Mouse (Mus musculus): ENCODE measurements around the gene Gm26938. TPM values are rescaled to one million over a fixed set of nuclear protein-coding genes. Genes with fewer than 3 reads are reported as not detected.
A peak's percentile ranks its signal among the peaks of the same experiment; 100 is the strongest.

Gene Gm26938
- polyA plus RNA-seq, 1 experiment from 2014 or later = not detected

DNA sequence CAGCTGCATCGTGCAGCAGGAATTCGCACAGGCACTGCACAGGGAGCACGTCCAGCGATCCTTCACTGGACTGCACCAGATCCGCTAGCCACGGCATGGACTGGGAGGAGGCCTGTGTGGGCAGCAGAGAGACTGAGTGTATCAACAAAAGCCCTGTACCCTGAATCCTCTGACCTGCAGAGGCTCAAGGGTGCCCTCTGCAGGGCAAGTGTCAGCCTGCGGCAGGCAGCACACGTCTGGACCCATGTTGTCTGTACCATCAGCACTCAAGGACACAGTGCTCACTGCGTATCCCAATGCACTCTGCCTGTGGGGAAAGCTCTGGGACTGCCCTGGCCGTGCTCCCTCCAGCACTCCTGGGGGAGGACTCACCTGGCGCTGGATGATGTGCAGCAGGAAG lies 61.9 kb downstream of the Gm26938 start:
- Histone ChIP-seq H3K4me1 (ENCODE audit: control insufficient read depth, insufficient read depth, low read length) (no peaks in the 10 kb centered on the region), H3K27me3 (ENCODE audit: control insufficient read depth, insufficient read depth, low read length) (no peaks in the 10 kb centered on the region), H3K27ac (ENCODE audit: low read depth, low read length) (no peak overlapping the region), H3K36me3 (ENCODE audit: control insufficient read depth, insufficient read depth, low read length) (peaks cover 34% of the 10 kb centered on the region), H3K4me3 (ENCODE audit: low read depth, low read length) (no peak overlapping the region), H3K9me3 (ENCODE audit: control insufficient read depth, low read length) (no peaks in the 10 kb centered on the region), H3K4me2 (no peak overlapping the region), H3K9ac (ENCODE audit: low read length) (no peak overlapping the region)
- DNase-seq (ENCODE audit: low spot score, missing footprints) = peak; percentile 91
- ATAC-seq (ENCODE audit: low FRiP score) = peak; percentile 36; the same call in 1 of the 2 replicates
- 70% methylated on average over 11 of the region's 11 CpGs for WGBS

DNA sequence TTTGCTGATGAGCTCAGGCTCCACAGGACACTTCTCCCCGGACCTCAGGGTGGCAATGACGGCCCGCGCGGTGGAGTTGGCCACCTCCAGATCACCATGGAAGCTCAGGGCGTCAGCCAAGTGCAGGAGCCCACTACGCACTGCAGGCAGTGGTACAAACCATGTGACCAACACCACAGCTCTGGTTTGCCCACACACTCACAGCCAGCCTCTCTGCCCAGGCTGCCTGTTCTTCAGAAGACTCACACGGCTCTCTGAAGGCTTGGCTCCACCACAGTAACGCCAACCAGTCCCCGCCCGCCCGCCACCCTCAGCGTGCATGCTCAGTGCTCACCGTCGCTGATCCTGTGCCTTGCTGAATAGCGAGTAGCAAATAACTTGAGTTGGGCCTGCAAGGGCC lies 68.1 kb downstream of the Gm26938 start:
- 88% methylated on average over 15 of the region's 16 CpGs for WGBS
- peaks cover 24% of the 10 kb centered on the region for H3K36me3 ChIP-seq (ENCODE audit: control insufficient read depth, insufficient read depth, low read length)

More for the DNA sequence above, 68.1 kb downstream of the Gm26938 start:
- H3K9ac ChIP-seq (ENCODE audit: low read length) = no peak overlapping the region
- DNase-seq (ENCODE audit: low spot score, missing footprints) (no peak), ATAC-seq (ENCODE audit: low FRiP score) (no peak)
- no peak overlapping the region for H3K27ac ChIP-seq (ENCODE audit: low read depth, low read length)
- no peaks in the 10 kb centered on the region for H3K9me3 ChIP-seq (ENCODE audit: control insufficient read depth, low read length)
- H3K4me2 ChIP-seq = no peak overlapping the region
- H3K4me1 ChIP-seq (ENCODE audit: control insufficient read depth, insufficient read depth, low read length) = no peaks in the 10 kb centered on the region
- H3K4me3 ChIP-seq (ENCODE audit: low read depth, low read length) = no peak overlapping the region
- H3K27me3 ChIP-seq (ENCODE audit: control insufficient read depth, insufficient read depth, low read length) = no peaks in the 10 kb centered on the region

Small RNA genes lying within 50 kb of the gene (microRNA-seq; reads per million reads assigned to microRNA genes)
- gene Mir7037 = 0.76 reads per million

Other genes starting within 250 kb of the Gm26938 start
- 4.3 and 4.9 TPM in 2 replicates for gene Micall2, start 90.1 kb downstream of the Gm26938 start, polyA plus RNA-seq (2014; fragmentation: Nextera tagmentation; extraction: Ambion mirVana)
- 23.8 and 26.3 TPM in 2 replicates for gene Ints1, start 50.7 kb downstream of the Gm26938 start, polyA plus RNA-seq (2014; fragmentation: Nextera tagmentation; extraction: Ambion mirVana)
- 5.0 and 5.1 TPM in 2 replicates for gene Mafk, start 34.9 kb downstream of the Gm26938 start, polyA plus RNA-seq (2014; fragmentation: Nextera tagmentation; extraction: Ambion mirVana)
- 0.60 and 0.86 TPM in 2 replicates for gene Tmem184a, start 6.5 kb downstream of the Gm26938 start, polyA plus RNA-seq (2014; fragmentation: Nextera tagmentation; extraction: Ambion mirVana)
- 72.2 and 81.2 TPM in 2 replicates for gene Psmg3, start 478 bp upstream of the Gm26938 start, polyA plus RNA-seq (2014; fragmentation: Nextera tagmentation; extraction: Ambion mirVana)
- gene Elfn1, start 81.5 kb upstream of the Gm26938 start, polyA plus RNA-seq (2014; fragmentation: Nextera tagmentation; extraction: Ambion mirVana) = 0.77 and 1.0 TPM in 2 replicates

Data from midbrain, embryonic 11.5 days (tissue).